Mouse (Mus musculus): ENCODE results near the gene Top2b. TPM values are rescaled to one million over a fixed set of nuclear protein-coding genes. Genes with fewer than 3 reads are reported as not detected.

The Top2b gene
- total and polyA plus RNA-seq, 3 experiments, result 32.4 to 74.0 (median 62.4) TPM

DNA sequence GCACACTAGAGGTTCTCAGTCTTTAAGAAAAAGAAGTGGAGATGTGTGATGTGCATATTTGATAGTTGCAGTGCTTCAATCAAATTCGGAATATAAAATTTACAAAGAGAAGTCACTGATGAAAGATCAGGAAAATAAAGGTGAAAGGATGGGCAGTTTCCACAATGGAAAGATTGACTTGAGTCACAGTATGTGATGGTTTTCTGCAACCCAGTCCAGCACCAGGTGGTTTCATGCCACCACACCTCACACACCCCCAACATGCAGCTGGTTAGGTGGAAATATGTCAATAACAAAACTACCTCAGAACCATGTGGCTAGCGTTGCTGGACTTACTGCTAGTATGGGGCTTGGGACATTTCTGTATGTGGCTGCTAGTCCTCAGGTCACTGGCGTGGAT, 67.6 kb downstream of the Top2b start:
- TF ChIP-seq IRF4 (IDR thresholded peaks at IDR 0.05; ENCODE audit: low read depth, low read length) (peak; percentile 67; the same call in 1 of the 2 replicates), EP300 (IDR thresholded peaks at IDR 0.05; ENCODE audit: low read length) (peak; percentile 95), CTCF (conservative IDR thresholded peaks at IDR 0.05 in 1 of 2, IDR thresholded peaks at IDR 0.05 in 1 of 2; ENCODE audit: low read depth in 2 of 2, low read length in 2 of 2) (no peak)
- in situ Hi-C loops (cut with MboI; ENCODE audit: low pct_ligation_motif_present, low pct_unique_long_range_greater_than_20kb, low sequenced_read_pairs) (no loop called here), dilution Hi-C loops (cut with MboI; ENCODE audit: extremely low pct_ligation_motif_present, extremely low pct_unique_long_range_greater_than_20kb, low sequenced_read_pairs) (no loop called here)
- no peaks in the 10 kb centered on the region for H3K79me2 ChIP-seq (replicated peaks; ENCODE audit: control insufficient read depth, extremely low read depth, insufficient read depth, poor library complexity, severe bottlenecking)
- no peak overlapping the region for H3K9ac ChIP-seq (ENCODE audit: insufficient read depth, low read depth)
- H3K36me3 ChIP-seq (replicated peaks in 1 of 2; ENCODE audit: control insufficient read depth in 1 of 2, insufficient read depth in 1 of 2, low read length in 1 of 2), result peaks cover 10 to 36% of the 10 kb centered on the region in 2 experiments
- no peaks in the 10 kb centered on the region for H3K27me3 ChIP-seq (replicated peaks)
- H3K4me2 ChIP-seq (ENCODE audit: insufficient read depth, low read depth, poor library complexity, severe bottlenecking), result no peak overlapping the region; the same call in 1 of the 2 replicates
- peaks cover 0 to 21% of the 10 kb centered on the region in 2 experiments; a peak in 1 of 4 replicates for H3K4me1 ChIP-seq (ENCODE audit: control insufficient read depth in 1 of 2, insufficient read depth in 2 of 2)
- DNase-seq (ENCODE audit: extremely low read depth), result peak; percentile 57
- no peaks in the 10 kb centered on the region for H3K9me3 ChIP-seq (replicated peaks; ENCODE audit: low read length)
- no peak overlapping the region for H3K4me3 ChIP-seq (replicated peaks in 1 of 3; ENCODE audit: low read depth in 2 of 3, low read length in 2 of 3, poor library complexity in 1 of 3)
- no peak overlapping the region for H3K27ac ChIP-seq (ENCODE audit: insufficient read depth, low read depth)

DNA sequence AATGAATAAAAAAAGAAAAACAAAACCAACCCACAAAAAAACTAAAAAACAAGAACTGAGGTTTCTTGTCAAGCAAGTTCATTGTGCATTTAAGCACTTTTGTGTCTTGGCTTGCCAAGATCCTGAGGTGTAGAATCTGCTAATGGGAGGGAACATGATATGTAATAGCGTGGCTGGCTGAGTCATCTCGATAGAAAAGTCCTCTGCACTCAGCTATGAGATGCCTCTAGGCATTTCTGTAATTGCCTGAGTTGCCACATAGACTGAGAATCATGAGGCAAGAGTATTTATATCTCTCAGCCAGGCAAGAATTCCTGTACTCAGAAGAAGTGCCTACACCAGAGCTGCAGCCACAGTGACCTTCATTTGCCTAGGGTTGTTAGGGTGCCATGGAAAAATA, 68.2 kb downstream of the Top2b start:
- H3K9me3 ChIP-seq (replicated peaks; ENCODE audit: low read length), result no peaks in the 10 kb centered on the region
- H3K4me3 ChIP-seq (replicated peaks in 1 of 3; ENCODE audit: low read depth in 2 of 3, low read length in 2 of 3, poor library complexity in 1 of 3), result no peak overlapping the region
- H3K9ac ChIP-seq (ENCODE audit: insufficient read depth, low read depth), result no peak overlapping the region
- H3K36me3 ChIP-seq (replicated peaks in 1 of 2; ENCODE audit: control insufficient read depth in 1 of 2, insufficient read depth in 1 of 2, low read length in 1 of 2), result peaks cover 10 to 35% of the 10 kb centered on the region in 2 experiments
- H3K4me1 ChIP-seq (ENCODE audit: control insufficient read depth in 1 of 2, insufficient read depth in 2 of 2), result peaks cover 0 to 17% of the 10 kb centered on the region in 2 experiments; a peak in 1 of 4 replicates
- H3K79me2 ChIP-seq (replicated peaks; ENCODE audit: control insufficient read depth, extremely low read depth, insufficient read depth, poor library complexity, severe bottlenecking), result no peaks in the 10 kb centered on the region
- H3K4me2 ChIP-seq (ENCODE audit: insufficient read depth, low read depth, poor library complexity, severe bottlenecking), result no peak overlapping the region
- TF ChIP-seq MAZ (IDR thresholded peaks at IDR 0.05; ENCODE audit: low read depth, low read length) (no peak), TBP (conservative IDR thresholded peaks at IDR 0.05; ENCODE audit: low read depth, low read length) (no peak), JUND (conservative IDR thresholded peaks at IDR 0.05; ENCODE audit: low read depth, low read length) (peak; percentile 48; the same call in 1 of the 2 replicates), GABPA (IDR thresholded peaks at IDR 0.05; ENCODE audit: insufficient replicate concordance, low read depth, low read length) (no peak), CHD2 (IDR thresholded peaks at IDR 0.05; ENCODE audit: low read length) (no peak), MEF2A (IDR thresholded peaks at IDR 0.05; ENCODE audit: borderline replicate concordance, low read depth, low read length) (no peak; the same call in 1 of the 2 replicates), RAD21 (IDR thresholded peaks at IDR 0.05; ENCODE audit: low read depth, low read length) (no peak), EP300 (IDR thresholded peaks at IDR 0.05; ENCODE audit: low read length) (peak; percentile 34; the same call in 1 of the 2 replicates), MAFK (IDR thresholded peaks at IDR 0.05; ENCODE audit: insufficient replicate concordance, low read length) (no peak), IRF4 (IDR thresholded peaks at IDR 0.05; ENCODE audit: low read depth, low read length) (peak; percentile 56)
- dilution Hi-C loops (cut with MboI; ENCODE audit: extremely low pct_ligation_motif_present, extremely low pct_unique_long_range_greater_than_20kb, low sequenced_read_pairs) (no loop called here), in situ Hi-C loops (cut with MboI; ENCODE audit: low pct_ligation_motif_present, low pct_unique_long_range_greater_than_20kb, low sequenced_read_pairs) (no loop called here)
- H3K27ac ChIP-seq (ENCODE audit: insufficient read depth, low read depth), result no peak overlapping the region
- peak; percentile 31 for DNase-seq (ENCODE audit: extremely low read depth)
- H3K27me3 ChIP-seq (replicated peaks), result no peaks in the 10 kb centered on the region

- peak; percentile 66 for DNase-seq (ENCODE audit: extremely low read depth)
- peaks cover 7 to 29% of the 10 kb centered on the region in 2 experiments for H3K36me3 ChIP-seq (replicated peaks in 1 of 2; ENCODE audit: control insufficient read depth in 1 of 2, insufficient read depth in 1 of 2, low read length in 1 of 2)
- in situ Hi-C loops (cut with MboI; ENCODE audit: low pct_ligation_motif_present, low pct_unique_long_range_greater_than_20kb, low sequenced_read_pairs) (no loop called here), dilution Hi-C loops (cut with MboI; ENCODE audit: extremely low pct_ligation_motif_present, extremely low pct_unique_long_range_greater_than_20kb, low sequenced_read_pairs) (no loop called here)
- peaks cover 0 to 17% of the 10 kb centered on the region in 2 experiments; a peak in 1 of 4 replicates for H3K4me1 ChIP-seq (ENCODE audit: control insufficient read depth in 1 of 2, insufficient read depth in 2 of 2)
- H3K9me3 ChIP-seq (replicated peaks; ENCODE audit: low read length), result no peaks in the 10 kb centered on the region
- H3K27me3 ChIP-seq (replicated peaks), result no peaks in the 10 kb centered on the region
- no peaks in the 10 kb centered on the region for H3K79me2 ChIP-seq (replicated peaks; ENCODE audit: control insufficient read depth, extremely low read depth, insufficient read depth, poor library complexity, severe bottlenecking)
- H3K9ac ChIP-seq (ENCODE audit: insufficient read depth, low read depth), result no peak overlapping the region
- TF ChIP-seq CTCF (conservative IDR thresholded peaks at IDR 0.05 in 1 of 2, IDR thresholded peaks at IDR 0.05 in 1 of 2; ENCODE audit: low read depth in 2 of 2, low read length in 2 of 2), result peak; percentile 81 to 84
- TF ChIP-seq RAD21 (IDR thresholded peaks at IDR 0.05; ENCODE audit: low read depth, low read length), result peak; percentile 88
- no peak for TF ChIP-seq MEF2A (IDR thresholded peaks at IDR 0.05; ENCODE audit: borderline replicate concordance, low read depth, low read length)
- H3K27ac ChIP-seq (ENCODE audit: insufficient read depth, low read depth), result no peak overlapping the region
- H3K4me3 ChIP-seq (replicated peaks in 1 of 3; ENCODE audit: low read depth in 2 of 3, low read length in 2 of 3, poor library complexity in 1 of 3), result no peak overlapping the region
- H3K4me2 ChIP-seq (ENCODE audit: insufficient read depth, low read depth, poor library complexity, severe bottlenecking), result no peak overlapping the region
Observed at GRCm38 (mm10) chr14:16434396-16435171, 69.6 kb downstream of the Top2b start.
